Mouse (Mus musculus): ENCODE measurements around the gene Olfr1353. TPM values are rescaled to one million over a fixed set of nuclear protein-coding genes. Genes with fewer than 3 reads are reported as not detected.

Gene Olfr1353
- not detected in 2 replicates for polyA plus RNA-seq (2012; rRNA removed)

DNA sequence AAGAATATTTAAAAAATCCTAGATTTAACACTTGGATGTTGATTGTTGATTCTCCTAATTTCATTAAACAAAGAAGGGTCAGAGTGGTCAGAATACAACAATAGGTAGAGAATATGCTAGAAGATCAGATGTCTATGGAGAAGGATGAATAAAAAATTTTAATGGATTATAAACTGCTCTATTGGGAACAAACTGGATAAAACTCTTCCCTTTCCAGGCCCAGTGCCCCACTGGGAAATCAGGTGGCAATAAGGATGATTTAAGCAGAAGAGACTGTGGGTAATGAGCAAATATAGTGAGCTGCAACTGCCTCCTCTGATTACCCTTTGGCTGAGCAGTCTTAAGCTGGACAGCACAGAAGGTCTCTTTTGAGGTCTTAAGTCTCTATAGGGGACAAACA is at the start of gene Olfr1353:
Gene Olfr1353, plus strand, starts transcription at position 301 of the 400 bp plus-strand sequence.

DNA sequence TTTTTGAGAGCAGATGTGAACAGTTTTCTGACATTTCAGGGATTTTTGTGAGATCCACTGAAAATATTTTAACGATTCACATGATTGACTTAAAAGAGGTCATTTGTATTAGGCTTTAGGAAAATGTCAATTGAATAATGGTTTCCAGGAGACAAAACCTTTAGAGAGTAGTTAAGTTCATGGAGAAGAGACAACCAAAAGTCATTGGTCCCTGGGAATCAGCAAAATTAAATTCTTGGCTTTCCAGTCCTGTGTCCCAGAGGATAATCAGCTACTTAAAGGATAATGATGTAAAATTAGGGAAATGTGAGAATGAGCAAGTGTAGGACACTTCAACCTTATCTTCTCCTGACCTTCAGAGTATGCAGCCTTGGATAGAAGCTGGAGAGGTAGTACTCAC is 12.8 kb upstream of the Olfr1353 start, which contains the start of gene Olfr8:
Gene Olfr8, plus strand, starts transcription at position 301 of the 400 bp plus-strand sequence.

DNA sequence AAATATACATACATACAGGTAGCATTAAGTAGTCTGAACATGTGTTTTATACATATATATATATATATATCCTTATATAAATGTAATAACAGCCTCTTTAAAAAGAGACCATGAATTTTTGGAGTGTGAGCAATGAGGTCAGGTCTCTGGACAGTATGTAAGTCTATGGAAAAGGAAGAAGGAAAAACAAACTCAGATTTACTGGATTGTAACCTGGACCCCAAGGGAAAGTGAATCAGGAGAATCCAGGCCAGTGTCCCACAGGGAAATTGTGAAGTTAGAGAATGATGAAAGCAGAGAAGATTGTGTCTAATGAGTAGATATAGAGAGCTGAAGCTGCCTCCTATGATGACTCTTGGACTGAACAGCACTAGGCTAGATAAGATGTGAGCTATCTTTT is 17.6 kb downstream of the Olfr1353 start, which contains the start of gene Olfr1352:
Gene Olfr1352, plus strand, starts transcription at position 301 of the 400 bp plus-strand sequence.

DNA sequence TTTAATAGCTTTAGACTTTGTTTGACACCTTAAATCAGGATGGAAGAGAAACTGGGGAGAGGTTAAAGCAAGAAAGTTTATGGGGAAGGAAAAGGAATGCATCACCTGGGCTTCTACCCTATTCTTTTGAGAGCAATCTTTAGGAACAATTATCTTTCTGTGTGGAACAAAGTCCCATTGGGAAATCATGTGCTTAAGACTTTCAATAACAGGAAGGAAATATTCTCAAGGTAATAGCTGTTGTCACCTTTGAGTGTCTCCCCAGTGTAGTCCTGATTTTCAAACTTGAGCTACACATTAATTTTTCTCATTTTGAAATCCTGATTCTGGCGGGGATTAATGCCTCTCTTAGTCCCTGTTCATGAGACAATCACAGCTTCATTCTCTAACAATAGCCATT is 49.1 kb downstream of the Olfr1353 start, which contains the start of gene Olfr1351:
Gene Olfr1351, plus strand, starts transcription at position 301 of the 400 bp plus-strand sequence.

Other genes with a start within 250 kb of the Olfr1353 start
- gene Casp14, start 245.0 kb upstream of the Olfr1353 start, polyA plus RNA-seq (2012; rRNA removed) = not detected in 2 replicates
- 0.28 and 0.56 TPM in 2 replicates for gene Ccdc105, start 210.2 kb upstream of the Olfr1353 start, polyA plus RNA-seq (2012; rRNA removed)
- 6.0 and 6.4 TPM in 2 replicates for gene Slc1a6, start 182.8 kb upstream of the Olfr1353 start, polyA plus RNA-seq (2012; rRNA removed)
- gene Olfr1356, start 111.1 kb upstream of the Olfr1353 start, polyA plus RNA-seq (2012; rRNA removed) = not detected in 2 replicates
- gene Olfr1355, start 87.8 kb upstream of the Olfr1353 start, polyA plus RNA-seq (2012; rRNA removed) = not detected in 2 replicates
- gene Olfr1354, start 50.1 kb upstream of the Olfr1353 start, polyA plus RNA-seq (2012; rRNA removed) = not detected in 2 replicates
- not detected in 2 replicates for gene Olfr8, start 12.7 kb upstream of the Olfr1353 start, polyA plus RNA-seq (2012; rRNA removed)
- gene Olfr1352, start 17.7 kb downstream of the Olfr1353 start, polyA plus RNA-seq (2012; rRNA removed) = not detected in 2 replicates
- not detected in 2 replicates for gene Olfr1351, start 49.2 kb downstream of the Olfr1353 start, polyA plus RNA-seq (2012; rRNA removed)
- not detected in 2 replicates for gene Olfr57, start 65.4 kb downstream of the Olfr1353 start, polyA plus RNA-seq (2012; rRNA removed)
- gene 2610008E11Rik, start 134.3 kb downstream of the Olfr1353 start, polyA plus RNA-seq (2012; rRNA removed) = 1.9 and 2.4 TPM in 2 replicates
- gene Vmn2r80, start 185.5 kb downstream of the Olfr1353 start, polyA plus RNA-seq (2012; rRNA removed) = not detected in 2 replicates